Mouse (Mus musculus) limb, embryonic 12.5 days (tissue): ENCODE results near the gene Slc4a4. TPM values are rescaled to one million over a fixed set of nuclear protein-coding genes. Genes with fewer than 3 reads are reported as not detected.
"Not testable (repeated sequence)": the region's sequence is repeated elsewhere in the genome, so short reads cannot be mapped to it uniquely, and the experiment has no call there.

Source experiments
- ATAC-seq: fragments of 200-750 bp; cut with Nextera tagmentation; 2 replicates; pipeline ENCODE4 v1.8.0; 2017; ENCODE audit warnings: low read depth, moderate TSS enrichment; ENCODE audit not compliant: insufficient number of reproducible peaks, insufficient read depth, low FRiP score, low TSS enrichment
- H3K27ac ChIP-seq: fragments of 300-500 bp; sonication (generic); 2 replicates; pipeline ENCODE4 v1.5.1; 2016; ENCODE audit warnings: mild to moderate bottlenecking, moderate library complexity
- H3K27me3 ChIP-seq: fragments of 300-500 bp; sonication (generic); 2 replicates; pipeline ENCODE4 v1.6.1; 2016; ENCODE audit warnings: mild to moderate bottlenecking, moderate library complexity
- H3K36me3 ChIP-seq: fragments of 300-500 bp; sonication (generic); 2 replicates; pipeline ENCODE4 v1.6.1; 2016; ENCODE audit warnings: mild to moderate bottlenecking, moderate library complexity
- H3K4me1 ChIP-seq: fragments of 300-500 bp; sonication (generic); replicated peaks from 2 replicates; pipeline ENCODE4 v1.6.1; 2016
- H3K4me2 ChIP-seq: fragments of 300-500 bp; sonication (generic); 2 replicates; pipeline ENCODE4 v1.6.1; 2016; ENCODE audit warnings: mild to moderate bottlenecking, moderate library complexity
- H3K4me3 ChIP-seq: fragments of 300-500 bp; sonication (generic); replicated peaks from 2 replicates; pipeline ENCODE4 v1.5.1; 2016; ENCODE audit warnings: mild to moderate bottlenecking
- H3K9ac ChIP-seq: fragments of 300-500 bp; sonication (generic); replicated peaks from 2 replicates; pipeline ENCODE4 v1.6.1; 2016; ENCODE audit warnings: mild to moderate bottlenecking, moderate library complexity
- H3K9me3 ChIP-seq: fragments of 300-500 bp; sonication (generic); 2 replicates; pipeline ENCODE4 v1.6.1; 2016; ENCODE audit warnings: mild to moderate bottlenecking, moderate library complexity
- WGBS: fragments of 180-500 bp; shearing (Covaris S2); methylation state at CpG from one replicate; pipeline ENCODE4 v1.1.7; 2016; 5-methylcytosine and 5-hydroxymethylcytosine counted together
- polyA plus RNA-seq: library from polyadenylated mRNA; unstranded; fragments of >200 nt; fragmentation: Nextera tagmentation; extraction: Ambion mirVana; gene quantifications from 2 replicates; pipeline ENCODE4 v1.2.1, GENCODE M21; 2016

Gene Slc4a4
- polyA plus RNA-seq, 1 experiment from 2014 or later = 1.8 TPM

DNA sequence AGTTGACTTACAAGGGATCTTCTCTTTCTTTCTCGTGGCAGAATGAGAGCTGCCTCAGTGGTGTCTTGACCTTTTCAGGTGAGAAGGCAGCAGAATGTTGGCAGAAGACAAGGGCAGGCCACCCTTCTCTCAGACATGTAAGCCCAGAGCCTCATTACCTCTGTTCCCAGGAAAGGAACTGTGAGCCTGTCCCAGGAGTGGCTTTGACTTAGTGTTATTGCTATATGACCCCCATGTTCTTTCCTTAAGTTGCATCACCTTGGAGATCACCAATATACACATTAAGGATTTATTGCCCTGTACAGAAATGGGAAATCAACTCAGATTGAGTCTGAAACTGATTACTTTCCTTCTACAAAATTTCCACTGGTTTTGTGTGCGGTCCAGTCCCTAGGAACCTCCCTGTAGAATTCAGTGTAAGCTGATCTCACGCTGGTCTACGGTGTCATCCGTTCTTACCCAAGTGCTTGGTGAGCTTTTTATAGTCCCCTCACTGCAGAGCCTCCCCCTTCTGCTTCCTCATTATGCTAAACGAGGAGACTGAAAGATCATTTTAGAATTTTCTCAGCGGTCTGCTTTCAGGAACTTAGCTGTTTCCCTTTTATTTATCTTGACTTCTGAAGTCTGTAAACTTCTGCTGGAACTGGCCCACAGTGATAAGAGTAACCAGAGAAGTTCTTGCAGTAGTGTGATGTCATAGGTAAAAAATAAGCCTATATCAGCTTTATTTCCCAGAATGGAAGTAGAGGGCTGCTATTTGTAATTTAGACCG lies 94.8 kb downstream of the Slc4a4 start:
- H3K4me3 ChIP-seq = no peak overlapping the region
- peaks cover 6% of the 10 kb centered on the region; the same call in 1 of the 2 replicates for H3K4me1 ChIP-seq
- H3K27me3 ChIP-seq = no peaks in the 10 kb centered on the region
- H3K4me2 ChIP-seq = no peak overlapping the region
- no peak for ATAC-seq
- no peak overlapping the region for H3K9ac ChIP-seq
- H3K9me3 ChIP-seq = no peaks in the 10 kb centered on the region
- no peaks in the 10 kb centered on the region for H3K36me3 ChIP-seq
- 40% methylated on average over 8 of the region's 8 CpGs for WGBS
- no peak overlapping the region for H3K27ac ChIP-seq

DNA sequence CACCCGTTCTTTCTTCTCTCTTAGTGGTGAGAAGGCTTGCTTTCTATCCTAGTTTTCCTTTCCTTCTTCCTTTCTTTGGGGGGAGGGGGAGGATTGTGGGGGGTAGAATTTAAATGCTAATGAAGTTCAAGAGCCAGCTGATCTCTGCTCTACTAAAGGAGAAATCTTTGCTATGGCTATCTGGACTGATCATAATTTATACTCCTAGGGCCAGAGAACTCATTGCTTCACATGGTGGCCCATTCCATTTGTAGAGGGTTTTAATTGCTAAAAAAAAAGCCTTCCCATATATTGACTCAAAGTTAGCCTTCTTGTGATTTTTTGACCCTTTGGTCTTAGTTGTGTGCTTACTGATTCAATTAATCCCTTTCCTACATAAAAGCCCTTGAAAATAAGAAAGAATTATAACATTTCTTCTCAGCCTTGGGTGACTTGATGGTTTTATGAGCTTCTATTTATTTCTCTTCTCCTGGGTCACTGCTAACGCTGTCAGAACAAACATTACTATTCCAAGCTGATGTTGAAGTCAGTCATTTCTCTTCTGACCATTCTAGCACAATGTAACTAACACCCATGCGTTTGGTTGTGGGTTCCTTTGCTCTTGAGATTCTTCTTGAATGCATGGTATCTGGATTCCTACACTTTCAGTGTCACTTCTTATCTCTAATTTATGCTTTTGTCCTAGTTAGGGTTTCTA lies 95.6 kb downstream of the Slc4a4 start:
- Histone ChIP-seq H3K9ac (no peak overlapping the region), H3K27ac (no peak overlapping the region), H3K4me1 (peaks cover 6% of the 10 kb centered on the region; the same call in 1 of the 2 replicates), H3K4me2 (no peak overlapping the region), H3K36me3 (no peaks in the 10 kb centered on the region), H3K9me3 (no peaks in the 10 kb centered on the region), H3K4me3 (no peak overlapping the region), H3K27me3 (no peaks in the 10 kb centered on the region)
- 71% methylated on average over 3 of the region's 3 CpGs for WGBS
- ATAC-seq = no peak

DNA sequence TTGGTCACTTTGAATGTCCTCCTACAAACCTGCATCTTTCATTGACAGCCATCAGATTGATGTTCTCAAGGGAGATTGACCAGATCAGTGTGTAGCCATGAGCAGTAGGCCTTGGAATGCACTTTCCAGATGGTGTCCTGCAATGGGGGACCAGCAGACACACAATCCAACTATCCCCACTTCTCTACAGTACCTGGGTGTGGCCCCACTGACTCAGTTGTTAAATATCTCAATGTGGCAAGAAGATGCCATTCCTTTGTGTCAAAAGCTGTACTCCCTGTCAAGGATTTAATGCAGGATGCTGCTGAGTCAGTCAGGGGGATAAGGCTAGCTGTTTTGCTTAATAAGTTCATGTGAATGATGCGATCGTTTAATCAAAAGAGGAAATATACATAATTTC lies 96.6 kb downstream of the Slc4a4 start:
- no peaks in the 10 kb centered on the region for H3K27me3 ChIP-seq
- H3K27ac ChIP-seq = no peak overlapping the region
- ATAC-seq = no peak; the same call in 1 of the 2 replicates
- no peak overlapping the region for H3K4me2 ChIP-seq
- no peak overlapping the region for H3K9ac ChIP-seq
- H3K9me3 ChIP-seq = no peaks in the 10 kb centered on the region
- H3K36me3 ChIP-seq = no peaks in the 10 kb centered on the region
- WGBS = 98% methylated on average over 2 of the region's 2 CpGs
- H3K4me3 ChIP-seq = no peak overlapping the region
- peaks cover 6% of the 10 kb centered on the region; the same call in 1 of the 2 replicates for H3K4me1 ChIP-seq

DNA sequence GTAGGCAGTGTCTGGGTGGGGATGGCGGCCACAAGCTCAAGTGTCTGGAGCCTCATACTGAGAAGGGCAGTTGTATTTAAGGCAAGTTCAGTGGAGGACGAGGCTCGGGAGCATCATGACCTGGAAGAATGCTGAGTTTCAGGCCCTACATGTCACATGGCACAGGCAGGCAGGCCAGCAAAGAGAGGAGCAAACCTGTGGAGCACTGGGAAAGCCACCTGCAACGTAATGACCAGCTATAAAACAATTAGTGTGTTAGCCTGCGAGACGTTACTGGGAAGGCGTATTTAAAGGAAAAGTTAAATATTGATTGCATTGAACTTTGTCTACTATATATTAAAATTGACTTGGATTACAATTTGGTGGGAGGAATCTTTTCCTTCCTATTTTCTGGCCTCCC lies 97.0 kb downstream of the Slc4a4 start:
- H3K4me1 ChIP-seq = peaks cover 6% of the 10 kb centered on the region; the same call in 1 of the 2 replicates
- H3K4me3 ChIP-seq = no peak overlapping the region
- WGBS = 49% methylated on average over 7 of the region's 7 CpGs
- H3K27ac ChIP-seq = no peak overlapping the region
- no peaks in the 10 kb centered on the region for H3K27me3 ChIP-seq
- H3K9me3 ChIP-seq = no peaks in the 10 kb centered on the region
- no peak for ATAC-seq
- no peaks in the 10 kb centered on the region for H3K36me3 ChIP-seq
- no peak overlapping the region for H3K9ac ChIP-seq
- no peak overlapping the region for H3K4me2 ChIP-seq

DNA sequence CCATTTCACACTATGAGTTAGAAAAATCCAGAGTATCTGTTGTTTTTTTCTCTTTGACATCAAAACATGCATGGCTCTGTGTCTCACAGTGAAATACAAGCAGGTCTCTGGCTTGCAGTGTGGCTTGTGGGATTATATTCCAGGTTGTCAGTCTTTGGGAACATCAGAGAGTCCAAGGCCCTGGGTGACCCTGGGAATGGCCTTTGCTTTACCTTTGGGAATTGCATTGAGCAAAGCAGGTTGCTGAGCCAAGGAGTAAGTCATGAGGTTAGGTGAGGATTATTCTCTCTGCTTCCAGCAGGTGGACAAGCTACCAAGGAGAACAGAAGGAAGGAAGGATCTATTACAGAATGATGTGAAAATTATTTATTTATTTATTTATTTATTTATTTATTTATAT lies 102.4 kb downstream of the Slc4a4 start:
- no peak for ATAC-seq
- H3K4me2 ChIP-seq = no peak overlapping the region
- no peaks in the 10 kb centered on the region for H3K36me3 ChIP-seq
- no peak overlapping the region for H3K4me3 ChIP-seq
- no peaks in the 10 kb centered on the region for H3K4me1 ChIP-seq
- H3K9ac ChIP-seq = no peak overlapping the region
- no peak overlapping the region for H3K27ac ChIP-seq
- H3K9me3 ChIP-seq = no peaks in the 10 kb centered on the region
- H3K27me3 ChIP-seq = no peaks in the 10 kb centered on the region

DNA sequence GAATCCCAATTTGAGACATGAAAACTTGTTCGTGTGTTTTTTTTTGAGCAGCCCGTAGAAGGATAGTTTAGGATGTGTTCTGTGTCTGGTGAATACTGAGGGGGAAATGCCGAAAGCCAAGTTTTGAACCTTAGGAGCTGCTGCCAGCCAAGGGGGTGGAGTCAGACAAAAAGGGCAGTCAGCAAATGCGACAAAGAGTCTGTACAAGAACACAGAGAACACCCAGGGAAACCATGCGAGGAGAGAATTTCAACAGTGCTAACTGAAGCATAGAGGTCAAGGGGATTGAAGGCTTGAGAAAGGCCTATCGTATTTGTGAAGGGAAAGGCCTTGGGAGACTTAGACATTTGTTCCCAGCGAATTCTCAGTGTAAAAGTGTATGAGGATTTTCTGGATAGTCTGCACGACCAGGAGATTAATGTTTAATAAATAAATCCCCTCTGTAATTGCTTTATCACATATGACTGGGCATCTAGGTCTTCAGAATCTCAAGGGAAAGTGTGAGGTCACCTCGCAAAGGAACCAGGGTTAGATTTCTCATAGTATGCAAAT lies 103.7 kb downstream of the Slc4a4 start:
- no peaks in the 10 kb centered on the region for H3K27me3 ChIP-seq
- H3K36me3 ChIP-seq = no peaks in the 10 kb centered on the region
- ATAC-seq = no peak
- 88% methylated on average over 9 of the region's 9 CpGs for WGBS
- no peaks in the 10 kb centered on the region for H3K9me3 ChIP-seq
- no peak overlapping the region for H3K4me2 ChIP-seq
- H3K4me3 ChIP-seq = no peak overlapping the region
- H3K9ac ChIP-seq = no peak overlapping the region
- H3K4me1 ChIP-seq = no peaks in the 10 kb centered on the region
- no peak overlapping the region for H3K27ac ChIP-seq

DNA sequence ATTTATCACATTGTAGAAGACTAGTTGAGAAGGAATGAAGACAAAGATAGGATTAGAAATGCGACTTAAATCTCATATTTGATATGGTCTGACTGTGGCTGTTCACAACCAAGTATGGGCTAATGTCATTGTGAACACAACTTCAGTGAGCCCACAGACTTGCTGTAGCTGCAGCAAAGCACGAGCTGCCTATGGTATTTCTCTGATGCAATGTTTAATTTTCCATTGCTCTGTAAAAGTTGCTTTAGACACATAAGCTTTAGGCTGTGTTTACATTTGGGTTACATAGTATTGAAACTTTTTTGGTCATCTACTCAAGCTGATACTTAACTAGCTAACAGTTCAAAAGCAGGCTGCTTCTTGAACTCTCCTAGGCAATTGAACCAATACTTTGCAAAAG lies 104.7 kb downstream of the Slc4a4 start:
- H3K27ac ChIP-seq, H3K9ac ChIP-seq, H3K9me3 ChIP-seq, H3K4me2 ChIP-seq, H3K4me1 ChIP-seq, ATAC-seq, H3K4me3 ChIP-seq, H3K36me3 ChIP-seq, H3K27me3 ChIP-seq: not testable (repeated sequence)
- 83% methylated on average over 2 of the region's 2 CpGs for WGBS

DNA sequence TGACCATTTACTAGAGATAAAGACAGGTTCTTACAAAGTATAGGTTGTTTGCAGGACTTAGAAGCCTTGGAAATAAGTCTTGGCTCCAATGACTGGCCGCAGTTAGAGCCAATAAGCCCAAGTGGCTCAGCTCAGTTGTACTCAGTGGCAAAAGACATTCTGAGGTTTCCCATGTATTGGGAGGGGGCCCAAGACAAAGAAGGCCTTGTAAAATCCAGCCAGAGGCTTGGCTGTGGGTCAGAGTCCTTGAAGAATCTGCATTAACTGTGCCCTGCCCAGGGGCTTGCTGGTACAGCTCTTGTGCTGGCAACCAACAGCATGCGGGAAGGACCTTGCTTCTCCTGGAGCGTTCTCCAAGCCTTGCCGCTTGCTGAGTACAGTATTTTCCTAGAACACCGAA lies 107.9 kb downstream of the Slc4a4 start:
- Histone ChIP-seq H3K9ac (no peak overlapping the region), H3K4me2 (no peak overlapping the region), H3K36me3 (no peaks in the 10 kb centered on the region), H3K9me3 (no peaks in the 10 kb centered on the region), H3K27me3 (no peaks in the 10 kb centered on the region), H3K27ac (no peak overlapping the region), H3K4me1 (no peaks in the 10 kb centered on the region), H3K4me3 (no peak overlapping the region)
- 95% methylated on average over 5 of the region's 5 CpGs for WGBS
- no peak for ATAC-seq

DNA sequence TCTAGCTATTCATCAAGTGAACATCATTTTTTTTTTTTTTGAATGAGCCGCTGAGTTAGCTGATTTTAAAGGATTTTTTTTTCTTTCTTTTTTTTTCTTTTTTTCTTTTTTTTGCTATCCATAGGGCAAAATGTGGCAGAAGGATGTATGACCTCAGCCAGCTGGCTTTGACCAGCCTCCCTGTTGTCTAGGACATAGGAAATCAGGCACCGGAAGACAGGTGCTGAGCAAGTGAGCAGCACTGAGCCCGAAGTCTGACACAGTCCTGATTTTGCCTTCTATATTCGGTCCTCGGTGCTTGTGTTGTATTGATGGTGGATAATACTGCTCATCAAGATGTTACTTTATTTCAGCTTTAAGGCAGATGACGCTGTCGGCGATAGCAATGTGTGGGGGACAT lies 109.6 kb downstream of the Slc4a4 start:
- no peak for ATAC-seq
- no peak overlapping the region for H3K4me2 ChIP-seq
- no peak overlapping the region for H3K9ac ChIP-seq
- no peaks in the 10 kb centered on the region for H3K27me3 ChIP-seq
- 0 out of 2 replicates have a peak, but pooled peaks cover 6% of the 10 kb centered on the region for H3K9me3 ChIP-seq
- H3K4me3 ChIP-seq = no peak overlapping the region
- 94% methylated on average over 8 of the region's 8 CpGs for WGBS
- no peaks in the 10 kb centered on the region for H3K4me1 ChIP-seq
- no peaks in the 10 kb centered on the region for H3K36me3 ChIP-seq
- H3K27ac ChIP-seq = no peak overlapping the region

DNA sequence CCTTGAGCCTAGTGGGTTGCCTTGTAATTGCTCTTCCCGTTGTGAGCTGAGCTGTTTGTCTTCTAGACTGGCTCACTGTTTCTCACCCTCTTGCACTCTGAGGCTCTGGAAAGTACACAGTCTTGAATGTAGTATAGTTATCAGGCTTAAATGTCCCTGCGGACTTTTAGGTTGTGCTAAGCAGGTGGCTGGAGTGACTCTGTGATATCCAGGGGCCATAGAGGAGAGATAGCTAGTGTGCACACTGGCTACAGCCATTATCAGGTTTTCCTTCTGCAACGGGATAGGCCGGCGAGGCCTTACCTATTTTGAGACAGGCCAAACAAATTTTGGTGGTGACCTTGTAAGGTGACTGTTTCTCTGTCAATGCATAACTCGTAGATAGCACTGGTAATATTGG lies 110.7 kb downstream of the Slc4a4 start:
- no peaks in the 10 kb centered on the region for H3K27me3 ChIP-seq
- no peaks in the 10 kb centered on the region for H3K36me3 ChIP-seq
- H3K4me3 ChIP-seq = no peak overlapping the region
- H3K4me2 ChIP-seq = no peak overlapping the region
- H3K27ac ChIP-seq = no peak overlapping the region
- no peak for ATAC-seq
- H3K4me1 ChIP-seq = no peaks in the 10 kb centered on the region
- 0 out of 2 replicates have a peak, but pooled peaks cover 6% of the 10 kb centered on the region for H3K9me3 ChIP-seq
- H3K9ac ChIP-seq = no peak overlapping the region
- 91% methylated on average over 6 of the region's 6 CpGs for WGBS

DNA sequence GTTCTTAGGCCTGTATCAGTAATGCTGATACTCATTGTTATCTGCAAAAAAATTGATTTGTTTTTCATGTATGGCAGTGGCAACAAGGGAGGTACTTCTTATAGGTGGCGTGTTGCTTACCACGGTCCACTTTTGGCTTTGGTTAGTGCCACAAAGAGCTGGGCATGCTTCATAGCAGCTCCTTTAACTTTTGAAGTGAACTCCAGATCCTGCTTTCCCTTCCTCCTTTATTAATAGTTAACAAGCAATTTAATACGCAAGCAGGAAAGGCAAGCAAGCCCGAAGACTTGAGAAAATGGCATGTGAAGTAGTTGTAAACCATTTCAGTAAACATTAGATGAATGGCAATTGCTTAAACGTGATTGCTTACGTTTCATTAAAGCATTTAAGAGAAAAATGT lies 113.2 kb downstream of the Slc4a4 start:
- H3K27ac ChIP-seq = no peak overlapping the region
- 82% methylated on average over 6 of the region's 6 CpGs for WGBS

More for the DNA sequence above, 113.2 kb downstream of the Slc4a4 start:
- 0 out of 2 replicates have a peak, but pooled peaks cover 6% of the 10 kb centered on the region for H3K9me3 ChIP-seq
- H3K9ac ChIP-seq = no peak overlapping the region
- no peaks in the 10 kb centered on the region for H3K27me3 ChIP-seq
- H3K36me3 ChIP-seq = no peaks in the 10 kb centered on the region
- no peak overlapping the region for H3K4me2 ChIP-seq
- no peak for ATAC-seq
- H3K4me1 ChIP-seq = no peaks in the 10 kb centered on the region
- H3K4me3 ChIP-seq = no peak overlapping the region
